27 mouse cellular contexts compared by ENCODE assay signal in the genomic region with DNA sequence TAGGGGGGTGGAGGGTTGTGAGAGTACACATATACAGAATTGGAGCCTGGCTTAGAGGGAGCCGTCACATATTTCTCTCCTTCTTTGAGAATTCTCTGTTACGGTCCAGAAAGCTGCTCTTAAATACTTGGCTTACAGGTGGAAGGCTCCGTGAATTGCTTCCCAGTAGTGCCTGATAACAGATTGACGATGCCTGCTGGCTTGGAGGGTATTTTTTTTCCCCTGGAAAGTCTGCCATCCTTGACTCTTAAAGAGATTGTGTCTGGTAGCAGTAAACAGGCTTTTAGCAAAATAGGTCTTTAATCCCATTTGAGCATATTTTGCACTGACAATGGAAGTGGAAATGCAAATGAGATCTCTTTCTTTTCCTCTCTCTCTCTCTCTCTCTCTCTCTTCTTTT.
DNase-seq lines count a peak whose midpoint lies in the region; ATAC-seq lines count a peak whose summit lies in the region.
"Had no signal": no experiment of that assay in that cellular context is flagged by ENCODE, and none has a peak within 500 bp of the region (broad histone marks: within the 10 kb centered on the region; RNA-seq: fewer than 3 reads in every experiment).

No protein-coding gene starts in this region.

- H3K36me3 ChIP-seq in forebrain, embryonic 15.5 days: no peaks in the 10 kb centered on the region
- H3K36me3 ChIP-seq in forebrain, embryonic 12.5 days (replicated peaks): no peaks in the 10 kb centered on the region
- H3K36me3 ChIP-seq: embryonic facial prominence, embryonic 12.5 days; embryonic facial prominence, embryonic 15.5 days; G1E; hindbrain, embryonic 10.5 days; hindbrain, embryonic 13.5 days; intestine, embryonic 15.5 days had no signal

- DNase-seq in heart, adult 11 months: peak; percentile 48
- no peak for DNase-seq in heart, postnatal 4 days
- peak; percentile 8 for DNase-seq in brain, adult 2 months (ENCODE audit: low read depth, low spot score)
- DNase-seq in brain, embryonic 18.5 days (ENCODE audit: low read depth, low spot score): peak; percentile 36
- DNase-seq in kidney, adult 9 months: no peak
- DNase-seq: adrenal gland, adult 2 months; adrenal gland, postnatal 14 days; B cell, adult 2 months; cerebellum, adult 11 months; cerebellum, adult 2 months; cerebellum, adult 9-11 months; cerebellum, postnatal 25 days; gastrocnemius, postnatal 10 days; gastrocnemius, postnatal 36 days; kidney, adult 11 months had no signal

- no peak overlapping the region for H3K4me3 ChIP-seq in forebrain, embryonic 15.5 days
- H3K4me3 ChIP-seq in forebrain, embryonic 12.5 days (replicated peaks): no peak overlapping the region
- H3K4me3 ChIP-seq: embryonic facial prominence, embryonic 12.5 days; embryonic facial prominence, embryonic 15.5 days; hindbrain, embryonic 10.5 days; hindbrain, embryonic 13.5 days; intestine, embryonic 15.5 days had no signal

- H3K27ac ChIP-seq in forebrain, embryonic 15.5 days (replicated peaks): peak overlapping the region; percentile 34; the same call in 1 of the 2 replicates
- no peak overlapping the region for H3K27ac ChIP-seq in forebrain, embryonic 12.5 days
- H3K27ac ChIP-seq: embryonic facial prominence, embryonic 12.5 days; embryonic facial prominence, embryonic 15.5 days; hindbrain, embryonic 10.5 days; hindbrain, embryonic 13.5 days; intestine, embryonic 15.5 days had no signal

- H3K9me3 ChIP-seq in forebrain, embryonic 15.5 days: no peaks in the 10 kb centered on the region
- no peaks in the 10 kb centered on the region for H3K9me3 ChIP-seq in forebrain, embryonic 12.5 days
- H3K9me3 ChIP-seq: embryonic facial prominence, embryonic 12.5 days; embryonic facial prominence, embryonic 15.5 days; hindbrain, embryonic 10.5 days; intestine, embryonic 15.5 days had no signal

- H3K4me1 ChIP-seq in forebrain, embryonic 15.5 days: peaks cover 6% of the 10 kb centered on the region; the same call in 1 of the 2 replicates
- peaks cover 7% of the 10 kb centered on the region for H3K4me1 ChIP-seq in forebrain, embryonic 12.5 days
- H3K4me1 ChIP-seq: hindbrain, embryonic 10.5 days; hindbrain, embryonic 13.5 days; intestine, embryonic 15.5 days had no signal

- no peak overlapping the region for H3K9ac ChIP-seq in forebrain, embryonic 15.5 days (replicated peaks)
- no peak overlapping the region for H3K9ac ChIP-seq in forebrain, embryonic 12.5 days
- H3K9ac ChIP-seq: embryonic facial prominence, embryonic 12.5 days; embryonic facial prominence, embryonic 15.5 days; hindbrain, embryonic 13.5 days; intestine, embryonic 15.5 days had no signal

- 18% methylated on average over 4 of the region's 4 CpGs for WGBS in forebrain, embryonic 15.5 days
- 41% methylated on average over 4 of the region's 4 CpGs for WGBS in forebrain, embryonic 12.5 days

- no peak overlapping the region for H3K4me2 ChIP-seq in forebrain, embryonic 15.5 days (replicated peaks)
- no peak overlapping the region for H3K4me2 ChIP-seq in forebrain, embryonic 12.5 days
- H3K4me2 ChIP-seq: embryonic facial prominence, embryonic 12.5 days; embryonic facial prominence, embryonic 15.5 days; heart, embryonic 11.5 days; hindbrain, embryonic 13.5 days; intestine, embryonic 15.5 days had no signal

- no peak for ATAC-seq in forebrain, embryonic 15.5 days (replicated peaks)
- no peak for ATAC-seq in forebrain, embryonic 12.5 days (ENCODE audit: low FRiP score)
- ATAC-seq: hindbrain, embryonic 16.5 days; intestine, embryonic 15.5 days; Patski had no signal

- H3K27me3 ChIP-seq in forebrain, embryonic 15.5 days: no peaks in the 10 kb centered on the region
- no peaks in the 10 kb centered on the region for H3K27me3 ChIP-seq in forebrain, embryonic 12.5 days
- H3K27me3 ChIP-seq: CH12.LX; embryonic facial prominence, embryonic 12.5 days; embryonic facial prominence, embryonic 15.5 days; hindbrain, embryonic 13.5 days; intestine, embryonic 15.5 days; Patski had no signal

Comparison
In these comparisons a context has a peak if more than half of its experiments do, and no peak if none do; other contexts are left out.
1. DNase-seq: peak in heart, adult 11 months (single experiment), brain, adult 2 months (single experiment) and brain, embryonic 18.5 days (single experiment); none in heart, postnatal 4 days (single experiment) and kidney, adult 9 months (single experiment).